Mouse (Mus musculus): Measurements from ENCODE around the gene Hykk. TPM values are rescaled to one million over a fixed set of nuclear protein-coding genes. Genes with fewer than 3 reads are reported as not detected.

Hykk gene
- total and polyA plus RNA-seq, 2 experiments from 2014 or later = 1.2 to 1.3 TPM

GRCm38 (mm10) chr9:54918191-54918590, 1.1 kb downstream of the Hykk start:
- Histone ChIP-seq H3K4me3 (ENCODE audit: low read depth, low read length) (no peak overlapping the region), H3K27me3 (ENCODE audit: insufficient read depth, low read length) (no peaks in the 10 kb centered on the region), H3K9me3 (ENCODE audit: low read length) (no peaks in the 10 kb centered on the region), H3K4me1 (ENCODE audit: insufficient read depth) (no peaks in the 10 kb centered on the region), H3K36me3 (ENCODE audit: insufficient read depth) (no peaks in the 10 kb centered on the region), H3K4me2 (ENCODE audit: low read depth) (no peak overlapping the region), H3K27ac (ENCODE audit: low read depth, low read length) (no peak overlapping the region), H3K9ac (no peak overlapping the region)
- DNase-seq (no peak), ATAC-seq (no peak)
- no peak for TF ChIP-seq CTCF (IDR thresholded peaks at IDR 0.05; ENCODE audit: low read depth)
- 78% methylated on average over 2 of the region's 2 CpGs for WGBS

GRCm38 (mm10) chr9:54918781-54919180, 1.7 kb downstream of the Hykk start:
- Histone ChIP-seq H3K27me3 (ENCODE audit: insufficient read depth, low read length) (no peaks in the 10 kb centered on the region), H3K27ac (ENCODE audit: low read depth, low read length) (no peak overlapping the region), H3K9ac (no peak overlapping the region), H3K9me3 (ENCODE audit: low read length) (no peaks in the 10 kb centered on the region), H3K4me2 (ENCODE audit: low read depth) (no peak overlapping the region), H3K36me3 (ENCODE audit: insufficient read depth) (no peaks in the 10 kb centered on the region), H3K4me3 (ENCODE audit: low read depth, low read length) (no peak overlapping the region), H3K4me1 (ENCODE audit: insufficient read depth) (no peaks in the 10 kb centered on the region)
- DNase-seq (no peak), ATAC-seq (no peak)
- 95% methylated on average over 5 of the region's 5 CpGs for WGBS
- TF ChIP-seq CTCF (IDR thresholded peaks at IDR 0.05; ENCODE audit: low read depth) = no peak

GRCm38 (mm10) chr9:54919946-54920345, 2.9 kb downstream of the Hykk start:
- Histone ChIP-seq H3K9me3 (ENCODE audit: low read length) (no peaks in the 10 kb centered on the region), H3K27ac (ENCODE audit: low read depth, low read length) (no peak overlapping the region), H3K4me2 (ENCODE audit: low read depth) (no peak overlapping the region), H3K36me3 (ENCODE audit: insufficient read depth) (no peaks in the 10 kb centered on the region), H3K9ac (no peak overlapping the region), H3K27me3 (ENCODE audit: insufficient read depth, low read length) (no peaks in the 10 kb centered on the region), H3K4me3 (ENCODE audit: low read depth, low read length) (no peak overlapping the region), H3K4me1 (ENCODE audit: insufficient read depth) (no peaks in the 10 kb centered on the region)
- no peak for TF ChIP-seq CTCF (IDR thresholded peaks at IDR 0.05; ENCODE audit: low read depth)
- 57% methylated on average over 4 of the region's 4 CpGs for WGBS
- ATAC-seq (no peak), DNase-seq (no peak)

GRCm38 (mm10) chr9:54930741-54931140, 13.7 kb downstream of the Hykk start:
- WGBS = 86% methylated on average over 1 of the region's 1 CpGs
- Histone ChIP-seq H3K9ac (no peak overlapping the region), H3K27me3 (ENCODE audit: insufficient read depth, low read length) (no peaks in the 10 kb centered on the region), H3K36me3 (ENCODE audit: insufficient read depth) (no peaks in the 10 kb centered on the region), H3K4me1 (ENCODE audit: insufficient read depth) (no peaks in the 10 kb centered on the region), H3K9me3 (ENCODE audit: low read length) (no peaks in the 10 kb centered on the region), H3K4me3 (ENCODE audit: low read depth, low read length) (no peak overlapping the region), H3K27ac (ENCODE audit: low read depth, low read length) (no peak overlapping the region), H3K4me2 (ENCODE audit: low read depth) (no peak overlapping the region)
- DNase-seq = no peak
- no peak for TF ChIP-seq CTCF (IDR thresholded peaks at IDR 0.05; ENCODE audit: low read depth)
- ATAC-seq = no peak

- Histone ChIP-seq H3K27me3 (ENCODE audit: insufficient read depth, low read length) (no peaks in the 10 kb centered on the region), H3K4me3 (ENCODE audit: low read depth, low read length) (no peak overlapping the region), H3K27ac (ENCODE audit: low read depth, low read length) (no peak overlapping the region), H3K4me1 (ENCODE audit: insufficient read depth) (no peaks in the 10 kb centered on the region), H3K4me2 (ENCODE audit: low read depth) (no peak overlapping the region), H3K9ac (no peak overlapping the region), H3K9me3 (ENCODE audit: low read length) (no peaks in the 10 kb centered on the region), H3K36me3 (ENCODE audit: insufficient read depth) (no peaks in the 10 kb centered on the region)
- WGBS = 7% methylated on average over 1 of the region's 1 CpGs
- DNase-seq (no peak), ATAC-seq (no peak)
- no peak for TF ChIP-seq CTCF (IDR thresholded peaks at IDR 0.05; ENCODE audit: low read depth)
Measured at GRCm38 (mm10) chr9:54931765-54932164, 14.7 kb downstream of the Hykk start.

GRCm38 (mm10) chr9:54932379-54932778, 15.3 kb downstream of the Hykk start:
- ATAC-seq (no peak), DNase-seq (no peak)
- Histone ChIP-seq H3K4me1 (ENCODE audit: insufficient read depth) (no peaks in the 10 kb centered on the region), H3K4me2 (ENCODE audit: low read depth) (no peak overlapping the region), H3K36me3 (ENCODE audit: insufficient read depth) (no peaks in the 10 kb centered on the region), H3K9me3 (ENCODE audit: low read length) (no peaks in the 10 kb centered on the region), H3K4me3 (ENCODE audit: low read depth, low read length) (no peak overlapping the region), H3K9ac (no peak overlapping the region), H3K27me3 (ENCODE audit: insufficient read depth, low read length) (no peaks in the 10 kb centered on the region), H3K27ac (ENCODE audit: low read depth, low read length) (no peak overlapping the region)
- no peak for TF ChIP-seq CTCF (IDR thresholded peaks at IDR 0.05; ENCODE audit: low read depth)
- 77% methylated on average over 2 of the region's 2 CpGs for WGBS

- no peak overlapping the region for H3K4me3 ChIP-seq (ENCODE audit: low read depth, low read length)
- H3K4me2 ChIP-seq (ENCODE audit: low read depth) = no peak overlapping the region
- H3K4me1 ChIP-seq (ENCODE audit: insufficient read depth) = no peaks in the 10 kb centered on the region
- TF ChIP-seq CTCF (IDR thresholded peaks at IDR 0.05; ENCODE audit: low read depth) = no peak
- no peak overlapping the region for H3K27ac ChIP-seq (ENCODE audit: low read depth, low read length)
- no peaks in the 10 kb centered on the region for H3K9me3 ChIP-seq (ENCODE audit: low read length)
- no peak for DNase-seq
- no peaks in the 10 kb centered on the region for H3K36me3 ChIP-seq (ENCODE audit: insufficient read depth)
- 89% methylated on average over 4 of the region's 4 CpGs for WGBS
- H3K27me3 ChIP-seq (ENCODE audit: insufficient read depth, low read length) = no peaks in the 10 kb centered on the region
- ATAC-seq = no peak
- no peak overlapping the region for H3K9ac ChIP-seq
Measured at GRCm38 (mm10) chr9:54942071-54942470, 25.0 kb downstream of the Hykk start.

GRCm38 (mm10) chr9:54944467-54944866, 27.4 kb downstream of the Hykk start:
- no peak for TF ChIP-seq CTCF (IDR thresholded peaks at IDR 0.05; ENCODE audit: low read depth)
- DNase-seq (no peak), ATAC-seq (no peak)
- WGBS = 81% methylated on average over 2 of the region's 2 CpGs
- no peak overlapping the region for H3K27ac ChIP-seq (ENCODE audit: low read depth, low read length)
- no peaks in the 10 kb centered on the region for H3K27me3 ChIP-seq (ENCODE audit: insufficient read depth, low read length)
- no peak overlapping the region for H3K4me2 ChIP-seq (ENCODE audit: low read depth)
- no peak overlapping the region for H3K9ac ChIP-seq
- H3K4me1 ChIP-seq (ENCODE audit: insufficient read depth) = no peaks in the 10 kb centered on the region
- H3K9me3 ChIP-seq (ENCODE audit: low read length) = no peaks in the 10 kb centered on the region
- H3K4me3 ChIP-seq (ENCODE audit: low read depth, low read length) = no peak overlapping the region
- no peaks in the 10 kb centered on the region for H3K36me3 ChIP-seq (ENCODE audit: insufficient read depth)

Measured in forebrain, postnatal 0 days (tissue).